Mouse (Mus musculus) heart, embryonic 13.5 days (tissue): Measurements from ENCODE around the gene Zfp606. TPM values are rescaled to one million over a fixed set of nuclear protein-coding genes. Genes with fewer than 3 reads are reported as not detected.

ENCODE experiments used
- ATAC-seq: fragments of 200-750 bp; cut with Nextera tagmentation; 2 replicates; pipeline ENCODE4 v1.8.0; 2017; ENCODE audit warnings: moderate TSS enrichment; ENCODE audit not compliant: insufficient number of reproducible peaks, low FRiP score, low TSS enrichment; ENCODE audit errors: extremely low read depth
- H3K27ac ChIP-seq: fragments of 300-500 bp; sonication (generic); replicated peaks from 2 replicates; pipeline ENCODE4 v1.5.1; 2015; ENCODE audit warnings: moderate library complexity, mild to moderate bottlenecking, inconsistent platforms
- H3K27me3 ChIP-seq: fragments of 300-500 bp; sonication (generic); replicated peaks from 2 replicates; pipeline ENCODE4 v1.6.1; 2015; ENCODE audit warnings: mild to moderate bottlenecking, inconsistent platforms
- H3K36me3 ChIP-seq: fragments of 300-500 bp; sonication (generic); 2 replicates; pipeline ENCODE4 v1.6.1; 2015; ENCODE audit warnings: mild to moderate bottlenecking, inconsistent platforms
- H3K4me1 ChIP-seq: fragments of 300-500 bp; sonication (generic); 2 replicates; pipeline ENCODE4 v1.6.1; 2015; ENCODE audit warnings: inconsistent platforms
- H3K4me2 ChIP-seq: fragments of 300-500 bp; sonication (generic); 2 replicates; pipeline ENCODE4 v1.6.1; 2015; ENCODE audit warnings: inconsistent platforms, mild to moderate bottlenecking, moderate library complexity
- H3K4me3 ChIP-seq: fragments of 300-500 bp; sonication (generic); 2 replicates; pipeline ENCODE4 v1.5.1; 2015; ENCODE audit warnings: moderate library complexity, mild to moderate bottlenecking, inconsistent platforms
- H3K9ac ChIP-seq: fragments of 300-500 bp; sonication (generic); 2 replicates; pipeline ENCODE4 v1.6.1; 2015; ENCODE audit warnings: inconsistent platforms, mild to moderate bottlenecking, moderate library complexity
- H3K9me3 ChIP-seq: fragments of 300-500 bp; sonication (generic); 2 replicates; pipeline ENCODE4 v1.6.1; 2016; ENCODE audit warnings: inconsistent platforms
- WGBS: fragments of 180-500 bp; shearing (Covaris S2); methylation state at CpG from one replicate; pipeline ENCODE4 v1.1.7; 2015; ENCODE audit warnings: mixed read lengths; 5-methylcytosine and 5-hydroxymethylcytosine counted together
- polyA plus RNA-seq: library from polyadenylated mRNA; unstranded; fragments of >200 nt; fragmentation: Nextera tagmentation; extraction: Ambion mirVana; gene quantifications from 2 replicates; pipeline ENCODE4 v1.2.1, GENCODE M21; 2015

The Zfp606 gene
- 13.2 and 13.9 TPM in 2 replicates for polyA plus RNA-seq

DNA sequence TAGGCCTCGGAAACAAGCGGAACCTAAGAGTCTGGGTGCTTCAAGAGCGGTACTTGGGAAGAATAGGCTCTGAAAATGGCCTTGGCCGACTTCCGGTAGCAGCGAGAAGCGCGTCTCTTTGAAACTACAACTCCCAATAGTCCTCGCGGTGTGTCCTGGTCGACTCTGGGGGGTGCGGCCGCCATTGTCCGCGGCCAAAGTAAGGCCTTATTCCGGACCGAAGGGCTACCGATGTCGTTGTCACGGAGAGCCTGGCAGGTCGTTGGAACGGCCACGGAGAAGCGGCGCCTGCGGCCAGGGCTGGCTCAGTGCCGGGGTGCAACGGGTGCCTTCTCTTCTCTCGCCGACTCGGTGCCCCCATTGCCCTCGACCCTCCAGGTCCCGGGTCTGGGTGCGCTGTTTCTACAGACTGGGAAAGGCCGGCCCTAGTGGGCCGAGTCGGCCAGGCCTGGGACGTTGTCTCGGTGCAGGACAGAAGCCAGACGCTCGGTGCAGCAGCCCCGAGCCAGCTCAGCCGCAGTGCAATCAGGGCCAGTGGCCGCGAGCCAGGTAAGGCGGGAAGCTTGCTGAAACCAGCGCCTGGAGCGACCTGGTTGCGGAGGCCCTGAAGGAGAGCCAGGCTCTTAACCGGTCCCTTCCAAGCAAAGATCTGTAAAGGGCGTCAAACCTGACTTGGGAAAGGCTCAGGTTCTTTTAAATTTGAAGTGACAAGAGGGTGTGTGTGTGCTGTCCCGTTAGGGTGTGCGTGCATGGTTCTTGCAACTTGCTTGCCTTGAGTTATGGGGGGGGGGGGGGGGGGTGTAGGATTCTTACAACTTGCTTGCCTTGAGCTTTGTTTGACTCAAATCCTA, at the start of gene Zfp606:
Zfp606 (plus strand) TSS at position 136 of the 851 bp plus-strand sequence.
- ATAC-seq: peak; percentile 70; the same call in 1 of the 2 replicates
- H3K27ac ChIP-seq: peak within 1 kb of the TSS; percentile 94
- H3K9ac ChIP-seq: peak within 1 kb of the TSS; percentile 98
- no peaks in the 10 kb centered on the region for H3K27me3 ChIP-seq
- peak within 1 kb of the TSS; percentile 71 for H3K4me2 ChIP-seq
- no peaks in the 10 kb centered on the region; the same call in 1 of the 2 replicates for H3K9me3 ChIP-seq
- H3K4me1 ChIP-seq: peaks cover 7% of the 10 kb centered on the region; the same call in 1 of the 2 replicates
- H3K4me3 ChIP-seq: peak within 1 kb of the TSS; percentile 97
- peaks cover 33% of the 10 kb centered on the region for H3K36me3 ChIP-seq
- WGBS: under 1% methylated on average over 53 of the region's 53 CpGs

DNA sequence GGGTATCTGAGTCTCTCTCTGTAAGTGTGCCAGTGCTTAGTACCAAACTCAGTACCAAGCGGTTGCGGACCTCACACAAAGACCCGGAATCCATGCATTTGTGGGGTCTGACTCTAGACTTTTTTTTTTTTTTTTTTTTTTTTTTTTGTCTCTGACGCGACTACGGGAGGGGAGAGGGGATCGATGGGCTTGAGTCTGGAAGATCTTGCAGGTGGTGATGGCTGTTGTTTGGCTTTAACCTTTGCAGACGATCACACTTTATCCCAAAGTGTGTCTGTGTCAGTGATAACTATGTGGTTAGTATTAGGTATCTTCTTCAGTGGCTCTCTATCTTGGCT, 885 bp downstream of the Zfp606 start:
- peak overlapping the region; percentile 71 for H3K4me2 ChIP-seq
- H3K9ac ChIP-seq: peak overlapping the region; percentile 98
- peaks cover 39% of the 10 kb centered on the region for H3K36me3 ChIP-seq
- no peaks in the 10 kb centered on the region; the same call in 1 of the 2 replicates for H3K9me3 ChIP-seq
- H3K4me1 ChIP-seq: peaks cover 7% of the 10 kb centered on the region; the same call in 1 of the 2 replicates
- peak overlapping the region; percentile 94 for H3K27ac ChIP-seq
- no peaks in the 10 kb centered on the region for H3K27me3 ChIP-seq
- H3K4me3 ChIP-seq: peak overlapping the region; percentile 97
- WGBS: under 1% methylated on average over 8 of the region's 8 CpGs
- ATAC-seq: no peak

DNA sequence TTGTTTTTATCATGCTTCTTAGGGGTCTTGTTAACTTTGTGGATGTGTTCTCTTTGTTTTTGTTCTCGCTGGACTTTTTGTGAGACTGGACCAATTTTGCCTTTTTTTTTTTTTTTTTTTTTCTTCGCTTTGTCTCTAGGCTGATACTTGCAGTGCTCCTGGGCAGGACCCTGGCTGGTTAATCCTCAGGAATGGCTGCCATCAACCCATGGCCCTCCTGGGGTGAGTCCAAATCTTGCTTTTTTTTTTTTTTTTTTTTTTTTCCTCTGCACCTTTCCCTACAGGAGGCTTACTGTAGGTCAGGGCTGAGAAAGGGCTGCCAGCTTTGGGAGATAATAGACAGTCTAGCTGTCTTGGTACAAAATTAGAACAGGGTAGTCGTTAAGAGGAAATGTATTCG, 1.4 kb downstream of the Zfp606 start:
- ATAC-seq: no peak
- Histone ChIP-seq H3K4me3 (peak overlapping the region; percentile 97), H3K27me3 (no peaks in the 10 kb centered on the region), H3K9ac (peak overlapping the region; percentile 98), H3K9me3 (peaks cover 5% of the 10 kb centered on the region; the same call in 1 of the 2 replicates), H3K36me3 (peaks cover 45% of the 10 kb centered on the region), H3K27ac (no peak overlapping the region), H3K4me2 (peak overlapping the region; percentile 71), H3K4me1 (peaks cover 7% of the 10 kb centered on the region; the same call in 1 of the 2 replicates)
- 64% methylated on average over 4 of the region's 4 CpGs for WGBS

DNA sequence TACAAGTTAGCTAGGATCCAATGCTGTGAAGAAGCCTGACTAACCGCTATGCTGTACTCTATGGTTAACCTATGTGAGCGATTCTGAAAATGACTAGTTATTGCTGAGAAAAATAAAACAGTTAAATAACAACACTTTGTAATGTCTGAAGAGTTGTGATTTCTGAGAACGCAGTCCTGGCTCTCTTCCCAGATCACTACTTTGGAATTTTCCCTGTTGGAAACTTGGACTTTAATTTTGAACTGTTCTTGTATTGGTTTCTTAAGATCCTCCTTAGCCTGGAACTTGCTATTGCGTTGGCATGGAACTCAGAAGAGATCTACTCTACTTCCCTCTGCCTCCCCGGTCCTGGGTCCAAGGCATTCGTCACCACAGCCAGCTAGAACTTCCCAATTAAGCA, 5.7 kb downstream of the Zfp606 start:
- Histone ChIP-seq H3K9me3 (peaks cover 37% of the 10 kb centered on the region), H3K36me3 (peaks cover 87% of the 10 kb centered on the region), H3K27ac (no peak overlapping the region), H3K4me2 (no peak overlapping the region), H3K9ac (no peak overlapping the region), H3K27me3 (no peaks in the 10 kb centered on the region), H3K4me1 (peaks cover 7% of the 10 kb centered on the region; the same call in 1 of the 2 replicates), H3K4me3 (no peak overlapping the region)
- no peak for ATAC-seq
- WGBS: 93% methylated on average over 6 of the region's 6 CpGs

DNA sequence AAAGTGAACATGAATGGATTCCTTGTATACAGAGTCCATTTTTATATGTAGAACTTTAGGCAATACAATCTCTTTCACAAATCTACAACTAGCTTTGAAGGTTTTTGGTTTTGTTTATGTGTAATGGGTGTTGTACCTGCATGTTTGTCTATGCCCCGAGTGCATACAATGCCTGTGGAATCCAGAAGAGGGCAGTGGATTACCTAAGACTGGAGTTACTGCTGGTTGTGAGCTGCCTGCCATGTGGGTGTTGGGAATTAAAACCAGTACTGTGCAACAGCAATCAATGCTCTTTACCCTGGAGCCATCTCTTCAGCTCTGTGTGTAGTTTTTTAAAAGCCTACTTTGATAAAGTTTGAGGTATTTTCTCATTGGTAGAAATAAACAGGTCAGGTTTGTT, 7.9 kb downstream of the Zfp606 start:
- peaks cover 58% of the 10 kb centered on the region for H3K9me3 ChIP-seq
- no peak for ATAC-seq
- H3K4me1 ChIP-seq: no peaks in the 10 kb centered on the region
- no peak overlapping the region for H3K4me2 ChIP-seq
- no peak overlapping the region for H3K4me3 ChIP-seq
- WGBS: 86% methylated on average over 1 of the region's 1 CpGs
- H3K9ac ChIP-seq: no peak overlapping the region
- no peak overlapping the region for H3K27ac ChIP-seq
- no peaks in the 10 kb centered on the region for H3K27me3 ChIP-seq
- H3K36me3 ChIP-seq: peaks cover 99% of the 10 kb centered on the region

DNA sequence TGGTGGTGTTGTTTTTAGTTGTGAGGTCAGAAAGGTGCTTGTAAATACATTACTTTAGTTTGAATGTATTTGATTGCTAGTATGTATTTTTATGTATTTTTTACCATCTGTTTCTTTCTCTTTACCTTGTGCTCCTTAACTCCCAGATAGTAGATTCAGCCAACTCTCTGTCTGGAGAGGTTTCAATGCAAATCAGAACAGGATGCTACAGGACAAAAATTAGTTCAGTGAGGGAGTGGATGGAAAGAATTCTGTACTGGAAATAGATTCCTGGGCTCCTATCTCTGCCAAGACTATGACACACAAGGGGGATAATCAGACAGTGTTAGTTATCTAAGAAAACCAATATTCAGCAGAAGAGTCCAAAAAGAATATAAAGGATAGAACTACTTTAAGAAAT, 8.6 kb downstream of the Zfp606 start:
- no peak overlapping the region for H3K4me2 ChIP-seq
- peaks cover 66% of the 10 kb centered on the region for H3K9me3 ChIP-seq
- H3K9ac ChIP-seq: no peak overlapping the region
- ATAC-seq: no peak
- no peaks in the 10 kb centered on the region for H3K27me3 ChIP-seq
- no peak overlapping the region for H3K4me3 ChIP-seq
- H3K27ac ChIP-seq: no peak overlapping the region
- no peaks in the 10 kb centered on the region for H3K4me1 ChIP-seq
- peaks cover 99% of the 10 kb centered on the region for H3K36me3 ChIP-seq

DNA sequence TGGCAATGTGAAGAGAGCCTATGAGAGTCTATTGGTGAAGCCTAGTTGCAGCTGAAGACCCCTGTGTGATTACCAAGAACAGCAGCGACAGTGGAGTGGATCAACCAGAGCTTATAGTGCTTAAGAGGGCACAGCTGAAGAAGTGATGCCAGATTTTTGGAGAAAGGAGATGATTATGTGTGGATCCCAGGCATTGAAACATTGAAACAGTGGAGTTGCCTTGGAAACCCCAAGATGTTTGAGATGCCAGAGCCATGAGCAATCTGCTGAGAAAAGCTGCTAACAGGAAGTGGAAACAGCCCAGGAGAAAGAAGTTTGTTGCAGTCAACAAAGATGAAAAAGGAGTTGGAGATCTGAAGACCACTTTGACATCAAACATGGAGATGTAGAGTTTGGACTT, 32.8 kb downstream of the Zfp606 start:
- H3K36me3 ChIP-seq: no peaks in the 10 kb centered on the region
- no peak overlapping the region for H3K27ac ChIP-seq
- H3K9me3 ChIP-seq: peaks cover 8% of the 10 kb centered on the region
- no peak overlapping the region for H3K9ac ChIP-seq
- H3K27me3 ChIP-seq: no peaks in the 10 kb centered on the region
- no peak overlapping the region for H3K4me2 ChIP-seq
- H3K4me1 ChIP-seq: no peaks in the 10 kb centered on the region
- ATAC-seq: no peak
- no peak overlapping the region for H3K4me3 ChIP-seq
- WGBS: 54% methylated on average over 1 of the region's 1 CpGs

DNA sequence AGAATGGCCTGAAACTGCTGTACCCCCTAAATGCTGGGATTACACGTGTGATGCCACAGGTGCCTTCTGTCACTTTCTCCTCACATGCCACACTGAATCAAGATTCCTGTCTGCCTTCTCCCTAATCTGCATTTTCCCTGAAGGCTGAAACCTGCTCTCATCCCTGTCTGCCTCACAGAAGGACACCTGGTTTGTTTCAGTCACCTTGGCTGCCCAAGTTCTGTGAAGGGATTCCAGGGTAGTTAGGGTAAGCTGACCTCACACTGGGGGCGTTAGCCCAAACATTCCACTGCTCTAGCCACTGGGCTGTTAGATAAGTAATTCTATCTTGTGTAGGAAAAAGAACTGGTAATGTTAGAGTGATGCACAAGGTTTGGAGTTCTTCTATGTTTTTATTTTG, 34.1 kb downstream of the Zfp606 start, which contains the start of gene 2900092C05Rik:
2900092C05Rik (plus strand) TSS at position 301 of the 400 bp plus-strand sequence.
- H3K27me3 ChIP-seq: no peaks in the 10 kb centered on the region
- ATAC-seq: no peak
- no peaks in the 10 kb centered on the region for H3K4me1 ChIP-seq
- no peak within 1 kb of the TSS for H3K4me3 ChIP-seq
- no peak within 1 kb of the TSS for H3K27ac ChIP-seq
- WGBS: 38% methylated on average over 2 of the region's 2 CpGs
- no peak within 1 kb of the TSS for H3K9ac ChIP-seq
- H3K4me2 ChIP-seq: no peak within 1 kb of the TSS
- H3K36me3 ChIP-seq: no peaks in the 10 kb centered on the region
- H3K9me3 ChIP-seq: peaks cover 7% of the 10 kb centered on the region

Other genes starting within 250 kb of the Zfp606 start
- gene Vmn1r81, start 210.0 kb upstream of the Zfp606 start, polyA plus RNA-seq: not detected in 2 replicates
- not detected in 2 replicates for gene Vmn1r82, start 177.9 kb upstream of the Zfp606 start, polyA plus RNA-seq
- not detected in 2 replicates for gene Vmn1r83, start 148.8 kb upstream of the Zfp606 start, polyA plus RNA-seq
- gene Vmn1r84, start 109.0 kb upstream of the Zfp606 start, polyA plus RNA-seq: not detected in 2 replicates
- gene Zfp551, start 55.5 kb upstream of the Zfp606 start, polyA plus RNA-seq: 2.4 and 2.9 TPM in 2 replicates
- not detected in 2 replicates for gene 2900092C05Rik, start 34.2 kb downstream of the Zfp606 start, polyA plus RNA-seq
- gene Vmn2r53, start 130.5 kb downstream of the Zfp606 start, polyA plus RNA-seq: not detected in 2 replicates
- gene Vmn2r54, start 162.0 kb downstream of the Zfp606 start, polyA plus RNA-seq: not detected in 2 replicates
- not detected in 2 replicates for gene Vmn2r55, start 206.7 kb downstream of the Zfp606 start, polyA plus RNA-seq